Mouse (Mus musculus): ENCODE measurements around the gene Far2.

DNA sequence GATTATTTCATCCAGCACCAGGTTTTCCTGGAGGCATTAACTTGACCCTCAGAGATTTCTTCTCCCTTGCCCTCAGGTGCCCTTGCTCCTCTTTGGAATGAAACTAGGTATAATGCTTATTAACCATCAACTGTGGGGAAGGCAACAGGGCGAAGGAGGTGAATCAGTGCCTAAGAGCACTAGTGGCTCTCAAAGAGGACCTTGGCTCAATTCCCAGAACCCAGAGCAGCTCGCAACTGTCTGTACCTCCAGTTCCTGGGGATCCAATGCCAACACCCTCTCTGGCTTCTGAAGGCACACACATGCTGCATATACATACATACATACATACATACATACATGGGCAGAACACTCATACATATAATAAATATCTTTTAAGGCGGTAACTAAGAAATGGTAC is 69.8 kb downstream of the Far2 start:
- TF ChIP-seq CTCF (IDR thresholded peaks at IDR 0.05; ENCODE audit: low read depth, low read length) (no peak), POLR2A (IDR thresholded peaks at IDR 0.05; ENCODE audit: borderline replicate concordance, low read depth, low read length) (no peak)

Data from bone marrow macrophage, adult 2 months (primary cell).